Mouse (Mus musculus): ENCODE data around the gene Ttc7b.

GRCm38 (mm10) chr12:100355565-100355964 is 165.1 kb downstream of the Ttc7b start:
- TF ChIP-seq EP300 (optimal IDR thresholded peaks at IDR 0.05) (no peak), CTCF (IDR thresholded peaks at IDR 0.05; ENCODE audit: low read depth) (no peak)
